Mouse (Mus musculus): ENCODE measurements around the gene Map4k1.
A peak's percentile ranks its signal among the peaks of the same experiment; 100 is the strongest.
"Not testable (repeated sequence)": the region's sequence is repeated elsewhere in the genome, so short reads cannot be mapped to it uniquely, and the experiment has no call there.

The Map4k1 gene

DNA sequence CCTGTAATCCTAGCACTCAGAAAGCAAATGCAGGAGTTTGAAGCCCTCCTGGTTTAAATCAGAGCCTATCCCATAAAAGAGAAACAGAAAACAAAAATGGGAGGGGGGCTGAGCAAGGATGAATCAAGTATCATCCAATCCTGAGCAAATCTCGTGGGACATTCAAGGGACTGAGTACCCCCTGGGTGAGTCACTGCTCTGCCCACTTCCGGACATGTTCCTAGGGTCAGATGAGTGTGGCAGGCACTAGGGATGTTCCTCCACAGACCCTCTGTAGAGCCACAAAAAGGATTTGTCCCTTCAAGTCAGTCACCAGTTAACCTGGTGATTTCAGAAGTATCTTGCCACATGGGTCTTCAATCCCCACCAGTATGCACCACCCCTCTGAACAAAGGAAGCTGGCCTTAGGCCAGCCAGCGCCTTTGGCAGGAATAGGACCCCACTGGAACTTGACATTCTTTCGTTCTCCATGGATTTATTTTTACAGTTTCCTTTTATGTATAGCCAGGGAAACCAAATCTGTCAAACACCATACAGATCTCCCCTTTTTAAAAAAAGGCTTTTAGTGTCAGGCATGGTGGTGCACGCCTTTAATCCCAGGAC lies 26.5 kb upstream of the Map4k1 start:
- no peak for DNase-seq (ENCODE audit: low spot score in 2 of 2)

DNA sequence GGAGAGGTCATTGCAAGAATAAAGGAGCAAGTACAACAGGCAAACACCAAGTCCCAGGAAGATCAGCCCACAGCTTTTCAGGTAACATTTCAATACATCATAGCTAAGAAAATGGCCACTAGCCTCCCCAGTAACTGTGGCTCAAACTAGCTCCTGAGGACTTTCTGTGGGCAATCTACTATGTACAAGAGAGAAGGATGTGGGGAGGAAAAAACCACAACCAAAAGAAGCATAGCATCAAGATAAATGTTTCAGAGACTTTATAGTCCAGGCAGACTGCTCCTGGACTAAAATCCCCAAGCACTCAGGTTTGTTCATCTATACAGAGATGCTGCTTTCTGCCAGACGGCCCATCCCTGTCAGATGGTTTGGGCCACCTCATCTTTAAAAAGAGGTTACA lies 25.6 kb upstream of the Map4k1 start:
- no peak for DNase-seq (ENCODE audit: low spot score in 2 of 2)

GRCm38 (mm10) chr7:28957286-28957685 lies 24.6 kb upstream of the Map4k1 start:
- DNase-seq (ENCODE audit: low spot score in 2 of 2), result no peak

DNA sequence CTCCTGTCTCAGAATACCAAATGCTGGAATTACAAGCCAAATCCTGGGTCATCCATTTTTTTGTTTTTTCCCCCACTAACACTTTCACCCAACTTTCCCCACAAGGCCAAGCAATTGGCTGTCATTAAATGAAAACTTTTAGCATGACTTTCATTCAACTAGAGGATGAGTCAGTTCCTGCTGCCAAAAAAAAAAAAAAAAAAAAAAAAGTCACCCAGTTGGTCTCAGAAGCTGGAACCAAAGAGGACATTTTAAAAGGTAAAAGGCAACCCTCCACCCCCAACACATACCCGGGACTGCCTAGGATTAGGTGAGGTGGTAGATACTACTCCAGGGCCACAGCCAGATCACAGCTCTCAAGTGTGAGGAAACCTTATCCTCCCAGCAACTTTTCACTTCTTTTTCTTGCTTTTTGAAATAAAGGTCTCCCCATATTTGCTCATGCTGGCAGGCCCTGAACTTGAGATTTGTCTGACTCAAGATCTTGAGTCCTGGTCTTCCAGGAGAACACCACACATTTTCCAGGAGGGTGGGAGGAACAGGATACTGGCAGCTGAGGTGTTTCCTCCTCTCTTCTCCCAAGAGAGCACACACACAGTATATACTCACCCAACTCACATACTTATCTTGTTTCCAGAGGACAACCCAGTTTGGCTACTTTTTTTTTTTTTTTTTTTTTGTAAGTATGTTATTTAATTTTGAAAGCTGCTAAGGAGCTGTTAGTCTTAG lies 23.7 kb upstream of the Map4k1 start:
- no peak for DNase-seq (ENCODE audit: low spot score in 2 of 2)

DNA sequence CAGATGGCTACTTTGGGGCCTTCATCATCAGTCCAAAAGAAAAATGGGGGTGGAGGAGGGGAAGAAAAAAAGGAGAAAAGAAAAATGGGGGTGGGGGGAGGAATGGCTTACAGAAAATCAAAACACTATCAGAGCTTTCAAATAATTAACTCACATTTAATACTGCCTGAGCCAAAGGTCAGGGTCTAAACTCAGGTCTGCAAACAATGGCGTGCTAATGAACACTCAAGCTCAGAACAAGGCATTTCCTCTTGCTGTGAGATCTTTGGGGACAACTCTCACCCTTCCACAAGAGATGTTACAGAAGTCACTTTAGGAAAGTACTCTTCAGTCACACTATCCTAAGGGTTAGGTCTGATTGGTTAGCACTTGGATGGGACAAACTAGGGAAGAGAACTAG lies 23.1 kb upstream of the Map4k1 start:
- DNase-seq (ENCODE audit: low spot score in 2 of 2), result no peak

DNA sequence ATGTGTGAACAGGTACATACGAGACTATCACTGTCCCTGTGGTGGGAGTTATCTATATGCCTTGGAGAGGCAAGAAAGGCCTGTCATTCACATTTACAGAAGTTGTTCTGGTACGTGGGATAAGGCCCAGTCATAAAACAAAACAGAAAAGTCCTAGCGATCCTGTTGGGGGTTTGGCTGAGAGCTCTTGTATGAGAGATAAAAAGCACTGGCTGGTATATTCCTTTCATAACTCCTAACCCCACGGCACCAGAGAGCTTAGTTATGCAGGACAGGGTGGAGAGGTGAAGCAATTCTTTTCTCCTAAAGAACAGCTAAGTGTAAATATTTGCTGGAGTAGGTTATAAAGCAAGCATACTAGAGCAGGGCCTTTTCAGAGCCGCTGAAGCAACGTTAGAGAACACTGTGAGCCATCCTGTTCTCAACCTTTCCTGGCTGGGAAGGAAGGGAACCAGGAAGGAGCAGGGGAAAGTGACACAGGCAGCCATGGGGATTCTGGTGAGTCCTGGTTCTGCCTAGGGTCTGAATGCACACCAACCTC lies 22.3 kb upstream of the Map4k1 start:
- no peak for DNase-seq (ENCODE audit: low spot score in 2 of 2)

DNA sequence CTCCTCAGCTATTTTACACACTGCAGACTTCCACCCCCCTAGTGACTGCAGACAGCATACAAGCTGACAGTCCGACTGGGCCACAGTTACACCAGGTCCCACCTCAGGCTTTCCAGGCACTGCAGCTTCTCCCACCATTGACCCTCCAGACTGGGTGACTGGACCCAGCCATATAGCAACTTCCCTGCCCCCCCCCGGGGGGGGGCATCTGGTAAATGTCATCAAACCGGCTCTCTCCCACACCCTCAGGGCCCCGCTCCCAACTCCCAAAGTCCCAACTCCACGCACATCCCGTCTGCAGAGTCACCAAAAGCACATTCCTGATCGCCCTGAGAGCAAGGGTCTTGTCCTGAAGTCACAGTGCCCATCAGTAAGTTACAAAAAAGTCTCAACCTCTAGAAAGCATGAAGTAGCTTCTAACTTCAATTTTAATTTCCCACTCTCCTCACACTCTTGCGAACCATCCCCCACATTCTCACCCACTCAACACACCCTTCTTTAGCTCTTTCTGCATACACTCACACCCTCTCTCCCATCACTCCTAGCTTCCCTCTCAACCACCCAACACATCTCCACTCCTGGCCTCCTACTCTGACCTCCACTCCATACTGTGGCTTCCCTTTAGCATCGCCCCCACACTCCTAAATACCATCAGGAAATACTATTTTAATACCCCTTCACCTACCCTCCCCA lies 21.4 kb upstream of the Map4k1 start:
- DNase-seq (ENCODE audit: low spot score in 2 of 2), result no peak

GRCm38 (mm10) chr7:28961584-28961926 lies 20.3 kb upstream of the Map4k1 start:
- DNase-seq (ENCODE audit: low spot score in 2 of 2), result no peak

- peak; percentile 99 for DNase-seq (ENCODE audit: low spot score in 2 of 2)
These were observed 19.8 kb upstream of the Map4k1 start, which contains the start of gene Actn4 for GRCm38 (mm10) chr7:28961927-28962670. Gene Actn4, minus strand, starts transcription at chr7:28962340.

GRCm38 (mm10) chr7:28963399-28963923 lies 18.4 kb upstream of the Map4k1 start:
- DNase-seq (ENCODE audit: low spot score in 2 of 2), result no peak

- no peak for DNase-seq (ENCODE audit: low spot score in 2 of 2)
These were observed 16.5 kb upstream of the Map4k1 start for GRCm38 (mm10) chr7:28965346-28965840.

- no peak for DNase-seq (ENCODE audit: low spot score in 2 of 2)
These were observed 15.7 kb upstream of the Map4k1 start for GRCm38 (mm10) chr7:28966181-28966580.

DNA sequence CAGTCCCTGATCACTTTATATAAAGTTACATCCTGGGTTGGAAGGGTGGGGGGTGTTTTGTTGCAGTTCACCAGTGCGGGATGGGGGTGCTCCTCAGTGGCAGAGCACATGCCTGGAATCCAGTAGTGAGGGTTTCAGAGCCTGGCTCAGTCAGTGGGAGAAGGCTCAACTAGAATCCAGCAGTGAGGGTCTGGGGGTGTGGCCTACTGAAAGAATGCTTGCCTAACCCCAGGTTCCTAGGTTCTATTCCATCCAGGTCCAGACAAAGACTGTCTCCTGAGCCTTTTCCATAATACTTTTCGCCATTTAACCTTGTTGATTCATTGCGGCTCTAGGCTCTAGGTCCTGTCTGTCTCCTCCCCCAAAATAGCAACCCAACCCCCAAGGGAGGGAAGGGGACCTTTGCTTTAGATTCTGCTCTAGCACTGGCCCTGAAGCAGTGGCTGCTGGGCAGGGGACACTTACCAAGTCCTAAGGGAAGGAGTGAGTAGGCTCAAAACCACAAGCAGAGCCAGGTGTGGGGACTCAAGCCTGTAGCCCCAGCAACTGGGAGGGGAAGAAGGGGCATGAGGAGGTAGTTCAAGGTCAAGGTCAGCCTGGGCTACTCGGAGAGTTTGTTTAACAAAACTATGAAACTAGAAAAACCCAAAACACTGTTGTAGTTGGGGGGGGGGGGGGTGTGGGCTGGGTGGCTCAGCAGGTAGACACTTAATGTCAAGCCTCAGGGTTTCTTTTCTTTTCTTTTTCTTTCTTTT lies 14.9 kb upstream of the Map4k1 start:
- no peak for DNase-seq (ENCODE audit: low spot score in 2 of 2)

DNA sequence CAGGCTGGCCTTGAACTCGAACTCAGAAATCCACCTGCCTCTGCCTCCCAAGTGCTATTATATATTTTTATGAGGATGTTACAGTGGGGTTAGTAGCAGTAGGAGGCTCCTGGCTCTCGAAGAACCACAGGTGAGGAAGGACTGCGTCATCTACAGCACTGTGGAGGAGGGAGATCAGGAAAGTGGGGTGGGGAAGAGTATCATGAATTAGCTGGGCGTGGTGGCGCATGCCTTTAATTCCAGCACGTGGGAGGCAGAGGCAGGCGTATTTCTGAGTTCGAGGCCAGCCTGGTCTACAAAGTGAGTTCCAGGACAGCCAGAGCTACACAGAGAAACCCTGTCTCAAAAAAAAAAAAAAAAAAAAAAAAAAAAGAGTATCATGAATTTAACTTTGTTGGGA lies 13.7 kb upstream of the Map4k1 start:
- not testable (repeated sequence) for DNase-seq (ENCODE audit: low spot score in 2 of 2)

- no peak for DNase-seq (ENCODE audit: low spot score in 2 of 2)
These were observed 12.6 kb upstream of the Map4k1 start for GRCm38 (mm10) chr7:28969271-28969670.

- no peak for DNase-seq (ENCODE audit: low spot score in 2 of 2)
These were observed 12.0 kb upstream of the Map4k1 start for GRCm38 (mm10) chr7:28969672-28970394.

- DNase-seq (ENCODE audit: low spot score in 2 of 2), result no peak
These were observed 10.8 kb upstream of the Map4k1 start for GRCm38 (mm10) chr7:28971029-28971428.

- DNase-seq (ENCODE audit: low spot score in 2 of 2), result no peak
These were observed 10.0 kb upstream of the Map4k1 start for GRCm38 (mm10) chr7:28971770-28972269.

DNA sequence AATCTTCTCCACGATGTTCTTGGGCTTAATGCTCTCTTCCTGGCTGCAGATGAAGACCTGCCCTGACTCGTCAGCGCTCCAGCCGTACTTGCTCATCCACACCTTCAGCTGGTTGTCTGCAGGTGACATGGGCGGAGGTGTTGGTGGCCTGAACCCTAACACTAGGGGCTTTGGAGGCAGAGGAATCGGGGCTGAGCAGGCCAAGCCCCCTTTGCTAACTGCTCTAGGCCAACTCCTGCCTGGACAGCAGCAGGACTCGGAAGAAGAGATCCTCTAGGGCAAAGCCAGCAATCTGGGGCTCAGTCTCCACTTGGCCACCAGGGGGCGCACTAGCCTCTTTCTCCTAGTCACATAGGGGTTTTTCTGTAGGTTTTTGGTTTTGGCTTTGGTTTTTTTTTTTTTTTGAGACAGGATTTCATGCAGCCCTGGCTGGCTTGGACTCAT lies 9.3 kb upstream of the Map4k1 start:
- peak; percentile 77 to 86 for DNase-seq (ENCODE audit: low spot score in 2 of 2)

DNA sequence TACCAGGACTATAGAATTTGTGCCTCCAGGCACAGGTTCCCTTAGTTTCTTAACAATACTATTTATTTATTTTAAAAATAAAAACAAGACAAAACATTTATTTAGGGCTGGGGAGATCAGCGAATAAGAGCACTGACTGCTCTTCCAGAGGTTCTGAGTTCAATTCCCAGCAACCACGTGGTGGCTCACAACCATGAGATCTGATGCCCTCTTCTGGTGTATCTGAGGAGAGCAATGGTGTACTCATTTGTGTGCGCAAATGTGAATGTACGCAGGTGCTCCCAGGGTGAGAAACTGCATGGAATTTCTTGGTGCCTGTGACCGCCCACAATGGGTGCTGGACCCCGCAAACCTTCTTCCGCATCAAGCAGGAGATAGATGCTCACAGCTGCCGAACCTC lies 8.8 kb upstream of the Map4k1 start:
- no peak for DNase-seq (ENCODE audit: low spot score in 2 of 2)
